Mouse (Mus musculus): ENCODE measurements around the gene Ptger4. TPM values are rescaled to one million over a fixed set of nuclear protein-coding genes. Genes with fewer than 3 reads are reported as not detected.

Ptger4 gene
- 1.5 and 2.1 TPM in 2 replicates for polyA plus RNA-seq (2015; fragmentation: Nextera tagmentation; extraction: Ambion mirVana)

GRCm38 (mm10) chr15:5243959-5244905 lies at the start of gene Ptger4:
Gene Ptger4, minus strand, starts transcription at chr15:5244187.
- peak within 1 kb of the TSS; percentile 97 for H3K4me2 ChIP-seq
- peak; percentile 97 for ATAC-seq (ENCODE audit: borderline replicate concordance, extremely low read depth, low FRiP score, low TSS enrichment)
- H3K27ac ChIP-seq: no peak within 1 kb of the TSS
- no peaks in the 10 kb centered on the region for H3K9me3 ChIP-seq
- H3K4me1 ChIP-seq: peaks cover 31% of the 10 kb centered on the region
- peak within 1 kb of the TSS; percentile 40; the same call in 1 of the 2 replicates for H3K9ac ChIP-seq
- H3K27me3 ChIP-seq: peaks cover 57% of the 10 kb centered on the region
- no peaks in the 10 kb centered on the region for H3K36me3 ChIP-seq
- H3K4me3 ChIP-seq: peak within 1 kb of the TSS; percentile 53
- WGBS: under 1% methylated on average over 58 of the region's 61 CpGs

- H3K27me3 ChIP-seq: no peaks in the 10 kb centered on the region
- ATAC-seq (ENCODE audit: borderline replicate concordance, extremely low read depth, low FRiP score, low TSS enrichment): no peak
- H3K4me3 ChIP-seq: no peak overlapping the region
- no peak overlapping the region for H3K27ac ChIP-seq
- 69% methylated on average over 8 of the region's 8 CpGs for WGBS
- no peak overlapping the region for H3K4me2 ChIP-seq
- H3K9ac ChIP-seq: no peak overlapping the region
- H3K36me3 ChIP-seq: no peaks in the 10 kb centered on the region
- no peaks in the 10 kb centered on the region for H3K9me3 ChIP-seq
- H3K4me1 ChIP-seq: no peaks in the 10 kb centered on the region
Observed at GRCm38 (mm10) chr15:5288412-5288811, 44.4 kb upstream of the Ptger4 start.

- no peak overlapping the region for H3K4me2 ChIP-seq
- H3K9ac ChIP-seq: no peak overlapping the region
- no peaks in the 10 kb centered on the region for H3K9me3 ChIP-seq
- WGBS: 78% methylated on average over 5 of the region's 5 CpGs
- no peaks in the 10 kb centered on the region for H3K27me3 ChIP-seq
- H3K4me1 ChIP-seq: no peaks in the 10 kb centered on the region
- no peak overlapping the region for H3K4me3 ChIP-seq
- no peaks in the 10 kb centered on the region for H3K36me3 ChIP-seq
- H3K27ac ChIP-seq: no peak overlapping the region
- no peak for ATAC-seq (ENCODE audit: borderline replicate concordance, extremely low read depth, low FRiP score, low TSS enrichment)
Observed at GRCm38 (mm10) chr15:5287072-5287471, 43.1 kb upstream of the Ptger4 start.

- ATAC-seq (ENCODE audit: borderline replicate concordance, extremely low read depth, low FRiP score, low TSS enrichment): no peak
- Histone ChIP-seq H3K36me3 (no peaks in the 10 kb centered on the region), H3K4me1 (no peaks in the 10 kb centered on the region), H3K4me3 (no peak overlapping the region), H3K9me3 (no peaks in the 10 kb centered on the region), H3K27ac (no peak overlapping the region), H3K27me3 (no peaks in the 10 kb centered on the region), H3K9ac (no peak overlapping the region), H3K4me2 (no peak overlapping the region)
- WGBS: 83% methylated on average over 2 of the region's 2 CpGs
Observed at GRCm38 (mm10) chr15:5281316-5281715, 37.3 kb upstream of the Ptger4 start.

- no peak for ATAC-seq (ENCODE audit: borderline replicate concordance, extremely low read depth, low FRiP score, low TSS enrichment)
- no peak overlapping the region for H3K27ac ChIP-seq
- H3K4me2 ChIP-seq: no peak overlapping the region
- no peak overlapping the region for H3K9ac ChIP-seq
- H3K9me3 ChIP-seq: no peaks in the 10 kb centered on the region
- no peak overlapping the region for H3K4me3 ChIP-seq
- H3K36me3 ChIP-seq: no peaks in the 10 kb centered on the region
- no peaks in the 10 kb centered on the region for H3K4me1 ChIP-seq
- 57% methylated on average over 4 of the region's 4 CpGs for WGBS
- no peaks in the 10 kb centered on the region for H3K27me3 ChIP-seq
Observed at GRCm38 (mm10) chr15:5279831-5280230, 35.8 kb upstream of the Ptger4 start.

GRCm38 (mm10) chr15:5278525-5278924 lies 34.5 kb upstream of the Ptger4 start:
- no peak for ATAC-seq (ENCODE audit: borderline replicate concordance, extremely low read depth, low FRiP score, low TSS enrichment)
- H3K9me3 ChIP-seq: no peaks in the 10 kb centered on the region
- no peak overlapping the region for H3K4me2 ChIP-seq
- no peak overlapping the region for H3K4me3 ChIP-seq
- no peaks in the 10 kb centered on the region for H3K36me3 ChIP-seq
- H3K27me3 ChIP-seq: no peaks in the 10 kb centered on the region
- no peak overlapping the region for H3K9ac ChIP-seq
- H3K27ac ChIP-seq: no peak overlapping the region
- H3K4me1 ChIP-seq: no peaks in the 10 kb centered on the region

- Histone ChIP-seq H3K36me3 (no peaks in the 10 kb centered on the region), H3K4me3 (no peak overlapping the region), H3K9me3 (no peaks in the 10 kb centered on the region), H3K27ac (no peak overlapping the region), H3K27me3 (no peaks in the 10 kb centered on the region), H3K4me2 (no peak overlapping the region), H3K9ac (no peak overlapping the region), H3K4me1 (no peaks in the 10 kb centered on the region)
- ATAC-seq (ENCODE audit: borderline replicate concordance, extremely low read depth, low FRiP score, low TSS enrichment): no peak
- WGBS: 90% methylated on average over 1 of the region's 1 CpGs
Observed at GRCm38 (mm10) chr15:5273981-5274380, 30.0 kb upstream of the Ptger4 start.

GRCm38 (mm10) chr15:5266095-5266494 lies 22.1 kb upstream of the Ptger4 start:
- H3K27ac ChIP-seq: no peak overlapping the region
- H3K9ac ChIP-seq: no peak overlapping the region
- ATAC-seq (ENCODE audit: borderline replicate concordance, extremely low read depth, low FRiP score, low TSS enrichment): no peak
- no peak overlapping the region for H3K4me3 ChIP-seq
- no peaks in the 10 kb centered on the region for H3K36me3 ChIP-seq
- no peaks in the 10 kb centered on the region for H3K9me3 ChIP-seq
- H3K4me2 ChIP-seq: no peak overlapping the region
- 76% methylated on average over 3 of the region's 3 CpGs for WGBS
- no peaks in the 10 kb centered on the region for H3K4me1 ChIP-seq
- H3K27me3 ChIP-seq: no peaks in the 10 kb centered on the region

GRCm38 (mm10) chr15:5262874-5263504 lies 19.0 kb upstream of the Ptger4 start:
- WGBS: 76% methylated on average over 10 of the region's 10 CpGs
- H3K27me3 ChIP-seq: no peaks in the 10 kb centered on the region
- no peak overlapping the region for H3K9ac ChIP-seq
- no peaks in the 10 kb centered on the region for H3K9me3 ChIP-seq
- H3K36me3 ChIP-seq: no peaks in the 10 kb centered on the region
- no peak overlapping the region for H3K27ac ChIP-seq
- no peak for ATAC-seq (ENCODE audit: borderline replicate concordance, extremely low read depth, low FRiP score, low TSS enrichment)
- no peaks in the 10 kb centered on the region for H3K4me1 ChIP-seq
- H3K4me3 ChIP-seq: no peak overlapping the region
- H3K4me2 ChIP-seq: no peak overlapping the region

- Histone ChIP-seq H3K27ac (no peak overlapping the region), H3K36me3 (no peaks in the 10 kb centered on the region), H3K9me3 (no peaks in the 10 kb centered on the region), H3K27me3 (no peaks in the 10 kb centered on the region), H3K9ac (no peak overlapping the region), H3K4me1 (no peaks in the 10 kb centered on the region), H3K4me3 (no peak overlapping the region), H3K4me2 (no peak overlapping the region)
- no peak for ATAC-seq (ENCODE audit: borderline replicate concordance, extremely low read depth, low FRiP score, low TSS enrichment)
- 79% methylated on average over 13 of the region's 13 CpGs for WGBS
Observed at GRCm38 (mm10) chr15:5262095-5262667, 18.2 kb upstream of the Ptger4 start.

GRCm38 (mm10) chr15:5261004-5261403 lies 17.0 kb upstream of the Ptger4 start:
- ATAC-seq (ENCODE audit: borderline replicate concordance, extremely low read depth, low FRiP score, low TSS enrichment): no peak
- H3K27me3 ChIP-seq: no peaks in the 10 kb centered on the region
- no peak overlapping the region for H3K4me3 ChIP-seq
- H3K9me3 ChIP-seq: no peaks in the 10 kb centered on the region
- no peaks in the 10 kb centered on the region for H3K4me1 ChIP-seq
- H3K36me3 ChIP-seq: no peaks in the 10 kb centered on the region
- 79% methylated on average over 3 of the region's 3 CpGs for WGBS
- no peak overlapping the region for H3K27ac ChIP-seq
- H3K4me2 ChIP-seq: no peak overlapping the region
- H3K9ac ChIP-seq: no peak overlapping the region

GRCm38 (mm10) chr15:5260183-5260582 lies 16.2 kb upstream of the Ptger4 start:
- no peaks in the 10 kb centered on the region for H3K4me1 ChIP-seq
- 63% methylated on average over 5 of the region's 5 CpGs for WGBS
- H3K9ac ChIP-seq: no peak overlapping the region
- H3K27me3 ChIP-seq: no peaks in the 10 kb centered on the region
- H3K4me3 ChIP-seq: no peak overlapping the region
- H3K9me3 ChIP-seq: no peaks in the 10 kb centered on the region
- H3K4me2 ChIP-seq: no peak overlapping the region
- H3K36me3 ChIP-seq: no peaks in the 10 kb centered on the region
- H3K27ac ChIP-seq: no peak overlapping the region
- ATAC-seq (ENCODE audit: borderline replicate concordance, extremely low read depth, low FRiP score, low TSS enrichment): no peak
